Mouse (Mus musculus): ENCODE results near the gene Ube2g1. TPM values are rescaled to one million over a fixed set of nuclear protein-coding genes. Genes with fewer than 3 reads are reported as not detected.

The Ube2g1 gene
- polyA plus RNA-seq, 1 experiment: 13.3 TPM

GRCm38 (mm10) chr11:72615931-72616330, 8.8 kb downstream of the Ube2g1 start:
- 95% methylated on average over 4 of the region's 4 CpGs for WGBS
- no peak overlapping the region for H3K27ac ChIP-seq (ENCODE audit: control insufficient read depth, insufficient read depth, low read length)
- no peaks in the 10 kb centered on the region for H3K4me1 ChIP-seq (replicated peaks; ENCODE audit: control insufficient read depth, insufficient read depth, low read length)
- no peak for DNase-seq
- no peaks in the 10 kb centered on the region for H3K36me3 ChIP-seq (ENCODE audit: control insufficient read depth, insufficient read depth, low read length)
- TF ChIP-seq POLR2A (IDR thresholded peaks at IDR 0.05; ENCODE audit: control insufficient read depth, extremely low read depth, insufficient read depth, low read length, poor library complexity) (no peak), CTCF (IDR thresholded peaks at IDR 0.05; ENCODE audit: borderline replicate concordance, control insufficient read depth, extremely low read depth, insufficient read depth, low read length, poor library complexity) (no peak)
- H3K27me3 ChIP-seq (ENCODE audit: control insufficient read depth, insufficient read depth, low read length): no peaks in the 10 kb centered on the region
- H3K4me3 ChIP-seq (ENCODE audit: control insufficient read depth, insufficient read depth, low read length): no peak overlapping the region

GRCm38 (mm10) chr11:72618476-72618875, 11.4 kb downstream of the Ube2g1 start:
- WGBS: 100% methylated on average over 1 of the region's 1 CpGs

GRCm38 (mm10) chr11:72642730-72643129, 35.6 kb downstream of the Ube2g1 start:
- Histone ChIP-seq H3K4me3 (ENCODE audit: control insufficient read depth, insufficient read depth, low read length) (no peak overlapping the region), H3K27me3 (ENCODE audit: control insufficient read depth, insufficient read depth, low read length) (no peaks in the 10 kb centered on the region), H3K4me1 (replicated peaks; ENCODE audit: control insufficient read depth, insufficient read depth, low read length) (no peaks in the 10 kb centered on the region), H3K36me3 (ENCODE audit: control insufficient read depth, insufficient read depth, low read length) (no peaks in the 10 kb centered on the region), H3K27ac (ENCODE audit: control insufficient read depth, insufficient read depth, low read length) (no peak overlapping the region)
- no peak for DNase-seq
- WGBS: 95% methylated on average over 4 of the region's 4 CpGs
- TF ChIP-seq POLR2A (IDR thresholded peaks at IDR 0.05; ENCODE audit: control insufficient read depth, extremely low read depth, insufficient read depth, low read length, poor library complexity): no peak
- no peak for TF ChIP-seq CTCF (IDR thresholded peaks at IDR 0.05; ENCODE audit: borderline replicate concordance, control insufficient read depth, extremely low read depth, insufficient read depth, low read length, poor library complexity)

More at GRCm38 (mm10) chr11:72618476-72618875, 11.4 kb downstream of the Ube2g1 start:
- H3K27me3 ChIP-seq (ENCODE audit: control insufficient read depth, insufficient read depth, low read length): no peaks in the 10 kb centered on the region
- DNase-seq: no peak
- no peaks in the 10 kb centered on the region for H3K36me3 ChIP-seq (ENCODE audit: control insufficient read depth, insufficient read depth, low read length)
- H3K4me3 ChIP-seq (ENCODE audit: control insufficient read depth, insufficient read depth, low read length): no peak overlapping the region
- no peaks in the 10 kb centered on the region for H3K4me1 ChIP-seq (replicated peaks; ENCODE audit: control insufficient read depth, insufficient read depth, low read length)
- TF ChIP-seq POLR2A (IDR thresholded peaks at IDR 0.05; ENCODE audit: control insufficient read depth, extremely low read depth, insufficient read depth, low read length, poor library complexity): no peak
- no peak for TF ChIP-seq CTCF (IDR thresholded peaks at IDR 0.05; ENCODE audit: borderline replicate concordance, control insufficient read depth, extremely low read depth, insufficient read depth, low read length, poor library complexity)
- H3K27ac ChIP-seq (ENCODE audit: control insufficient read depth, insufficient read depth, low read length): no peak overlapping the region

GRCm38 (mm10) chr11:72645386-72645785, 38.3 kb downstream of the Ube2g1 start:
- DNase-seq: no peak
- no peak for TF ChIP-seq CTCF (IDR thresholded peaks at IDR 0.05; ENCODE audit: borderline replicate concordance, control insufficient read depth, extremely low read depth, insufficient read depth, low read length, poor library complexity)
- TF ChIP-seq POLR2A (IDR thresholded peaks at IDR 0.05; ENCODE audit: control insufficient read depth, extremely low read depth, insufficient read depth, low read length, poor library complexity): no peak
- H3K27ac ChIP-seq (ENCODE audit: control insufficient read depth, insufficient read depth, low read length): no peak overlapping the region
- H3K36me3 ChIP-seq (ENCODE audit: control insufficient read depth, insufficient read depth, low read length): no peaks in the 10 kb centered on the region
- no peak overlapping the region for H3K4me3 ChIP-seq (ENCODE audit: control insufficient read depth, insufficient read depth, low read length)
- WGBS: 92% methylated on average over 5 of the region's 5 CpGs
- H3K4me1 ChIP-seq (replicated peaks; ENCODE audit: control insufficient read depth, insufficient read depth, low read length): no peaks in the 10 kb centered on the region
- no peaks in the 10 kb centered on the region for H3K27me3 ChIP-seq (ENCODE audit: control insufficient read depth, insufficient read depth, low read length)

- Histone ChIP-seq H3K4me3 (ENCODE audit: control insufficient read depth, insufficient read depth, low read length) (no peak overlapping the region), H3K4me1 (replicated peaks; ENCODE audit: control insufficient read depth, insufficient read depth, low read length) (no peaks in the 10 kb centered on the region), H3K27me3 (ENCODE audit: control insufficient read depth, insufficient read depth, low read length) (no peaks in the 10 kb centered on the region), H3K36me3 (ENCODE audit: control insufficient read depth, insufficient read depth, low read length) (no peaks in the 10 kb centered on the region), H3K27ac (ENCODE audit: control insufficient read depth, insufficient read depth, low read length) (no peak overlapping the region)
- TF ChIP-seq POLR2A (IDR thresholded peaks at IDR 0.05; ENCODE audit: control insufficient read depth, extremely low read depth, insufficient read depth, low read length, poor library complexity) (no peak), CTCF (IDR thresholded peaks at IDR 0.05; ENCODE audit: borderline replicate concordance, control insufficient read depth, extremely low read depth, insufficient read depth, low read length, poor library complexity) (no peak)
- 92% methylated on average over 2 of the region's 2 CpGs for WGBS
- DNase-seq: no peak
Measured at GRCm38 (mm10) chr11:72650347-72650746, 43.3 kb downstream of the Ube2g1 start.

GRCm38 (mm10) chr11:72659918-72660317, 52.8 kb downstream of the Ube2g1 start:
- TF ChIP-seq CTCF (IDR thresholded peaks at IDR 0.05; ENCODE audit: borderline replicate concordance, control insufficient read depth, extremely low read depth, insufficient read depth, low read length, poor library complexity) (no peak), POLR2A (IDR thresholded peaks at IDR 0.05; ENCODE audit: control insufficient read depth, extremely low read depth, insufficient read depth, low read length, poor library complexity) (no peak)
- H3K27ac ChIP-seq (ENCODE audit: control insufficient read depth, insufficient read depth, low read length): no peak overlapping the region
- DNase-seq: no peak

GRCm38 (mm10) chr11:72660359-72660758, 53.3 kb downstream of the Ube2g1 start:
- TF ChIP-seq POLR2A (IDR thresholded peaks at IDR 0.05; ENCODE audit: control insufficient read depth, extremely low read depth, insufficient read depth, low read length, poor library complexity) (no peak), CTCF (IDR thresholded peaks at IDR 0.05; ENCODE audit: borderline replicate concordance, control insufficient read depth, extremely low read depth, insufficient read depth, low read length, poor library complexity) (no peak)
- 97% methylated on average over 1 of the region's 1 CpGs for WGBS
- no peak for DNase-seq
- Histone ChIP-seq H3K4me3 (ENCODE audit: control insufficient read depth, insufficient read depth, low read length) (no peak overlapping the region), H3K27me3 (ENCODE audit: control insufficient read depth, insufficient read depth, low read length) (no peaks in the 10 kb centered on the region), H3K4me1 (replicated peaks; ENCODE audit: control insufficient read depth, insufficient read depth, low read length) (no peaks in the 10 kb centered on the region), H3K27ac (ENCODE audit: control insufficient read depth, insufficient read depth, low read length) (no peak overlapping the region), H3K36me3 (ENCODE audit: control insufficient read depth, insufficient read depth, low read length) (no peaks in the 10 kb centered on the region)

More at GRCm38 (mm10) chr11:72659918-72660317, 52.8 kb downstream of the Ube2g1 start:
- H3K27me3 ChIP-seq (ENCODE audit: control insufficient read depth, insufficient read depth, low read length): no peaks in the 10 kb centered on the region
- no peak overlapping the region for H3K4me3 ChIP-seq (ENCODE audit: control insufficient read depth, insufficient read depth, low read length)
- no peaks in the 10 kb centered on the region for H3K36me3 ChIP-seq (ENCODE audit: control insufficient read depth, insufficient read depth, low read length)
- no peaks in the 10 kb centered on the region for H3K4me1 ChIP-seq (replicated peaks; ENCODE audit: control insufficient read depth, insufficient read depth, low read length)
